Mouse (Mus musculus): Measurements from ENCODE around the gene Esrp2. TPM values are rescaled to one million over a fixed set of nuclear protein-coding genes. Genes with fewer than 3 reads are reported as not detected.

Esrp2 gene
- polyA plus RNA-seq, 1 experiment from 2014 or later, result 0.09 TPM

DNA sequence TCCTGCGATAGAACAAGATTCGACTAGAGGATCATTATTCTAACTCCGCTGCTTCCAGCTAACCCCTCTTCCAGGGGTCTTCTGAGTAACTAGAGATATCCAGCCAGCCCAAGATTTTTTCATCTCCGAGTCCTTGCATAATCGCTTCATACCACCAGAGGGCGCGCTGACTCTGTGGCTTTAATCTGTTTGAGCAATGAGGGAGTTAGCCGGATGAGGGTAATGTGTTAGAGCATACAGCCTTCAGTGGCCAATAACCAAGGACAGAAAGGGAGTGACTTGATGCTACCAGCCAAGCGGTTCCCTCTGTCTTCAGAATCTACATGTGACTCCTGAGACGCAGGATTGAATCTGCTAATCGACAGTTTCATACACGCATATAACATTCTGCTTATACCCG lies 4.0 kb upstream of the Esrp2 start:
- Histone ChIP-seq H3K27me3 (peaks cover 48% of the 10 kb centered on the region), H3K36me3 (no peaks in the 10 kb centered on the region), H3K9me3 (no peaks in the 10 kb centered on the region), H3K9ac (replicated peaks) (no peak overlapping the region), H3K4me3 (replicated peaks) (no peak overlapping the region), H3K4me1 (replicated peaks) (peaks cover 27% of the 10 kb centered on the region), H3K27ac (no peak overlapping the region), H3K4me2 (replicated peaks) (no peak overlapping the region)
- 17% methylated on average over 13 of the region's 13 CpGs for WGBS
- ATAC-seq, result peak; percentile 79

DNA sequence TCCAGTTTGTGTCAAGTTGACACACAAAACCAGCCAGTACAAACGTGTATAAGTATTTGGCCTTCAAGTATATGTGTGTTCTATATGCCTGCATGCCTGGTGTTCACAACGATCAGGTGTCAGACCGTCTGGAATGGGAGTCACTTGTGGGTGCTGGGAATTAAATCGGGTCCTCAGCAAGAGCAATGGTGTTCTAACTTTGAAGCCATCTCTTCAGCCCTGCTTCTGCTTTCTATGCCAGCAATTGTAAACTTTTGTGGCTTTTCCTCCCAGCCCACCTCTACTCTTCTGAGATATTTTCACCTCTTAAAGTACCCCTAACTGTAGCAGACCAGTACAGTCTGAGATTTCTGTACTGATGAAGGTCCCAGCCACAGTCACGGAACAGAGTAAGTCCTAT lies 3.4 kb upstream of the Esrp2 start:
- Histone ChIP-seq H3K27ac (no peak overlapping the region), H3K4me2 (replicated peaks) (no peak overlapping the region), H3K36me3 (no peaks in the 10 kb centered on the region), H3K9ac (replicated peaks) (no peak overlapping the region), H3K4me3 (replicated peaks) (no peak overlapping the region), H3K4me1 (replicated peaks) (peaks cover 29% of the 10 kb centered on the region), H3K9me3 (no peaks in the 10 kb centered on the region), H3K27me3 (peaks cover 53% of the 10 kb centered on the region)
- ATAC-seq, result no peak
- 68% methylated on average over 5 of the region's 5 CpGs for WGBS

DNA sequence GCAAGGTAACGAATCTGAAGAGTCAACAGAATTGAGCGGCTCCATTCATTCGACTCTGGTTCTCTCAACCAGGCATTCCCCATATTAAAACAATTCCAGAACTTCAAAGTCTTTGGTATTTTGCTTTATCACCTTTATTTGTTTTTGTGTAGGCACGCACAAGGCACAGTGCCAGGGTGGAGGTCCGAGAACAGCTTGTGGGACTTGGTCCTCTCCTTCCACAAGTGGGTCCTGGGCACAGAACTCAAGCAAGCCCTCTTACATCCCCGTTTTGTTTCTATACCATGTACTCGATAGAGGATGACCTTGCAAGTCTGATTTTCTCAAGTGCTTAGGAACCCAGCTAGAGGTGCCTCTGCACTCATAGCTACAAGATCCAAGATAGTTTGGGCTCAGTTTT lies 1.8 kb upstream of the Esrp2 start:
- Histone ChIP-seq H3K4me3 (replicated peaks) (peak overlapping the region; percentile 46), H3K27ac (no peak overlapping the region), H3K4me2 (replicated peaks) (peak overlapping the region; percentile 76), H3K9ac (replicated peaks) (0 out of 2 replicates have a peak overlapping the region, but pooled peaks have one; percentile 52), H3K36me3 (no peaks in the 10 kb centered on the region), H3K4me1 (replicated peaks) (peaks cover 29% of the 10 kb centered on the region), H3K27me3 (peaks cover 69% of the 10 kb centered on the region), H3K9me3 (no peaks in the 10 kb centered on the region)
- no peak for ATAC-seq
- WGBS, result 20% methylated on average over 7 of the region's 7 CpGs

DNA sequence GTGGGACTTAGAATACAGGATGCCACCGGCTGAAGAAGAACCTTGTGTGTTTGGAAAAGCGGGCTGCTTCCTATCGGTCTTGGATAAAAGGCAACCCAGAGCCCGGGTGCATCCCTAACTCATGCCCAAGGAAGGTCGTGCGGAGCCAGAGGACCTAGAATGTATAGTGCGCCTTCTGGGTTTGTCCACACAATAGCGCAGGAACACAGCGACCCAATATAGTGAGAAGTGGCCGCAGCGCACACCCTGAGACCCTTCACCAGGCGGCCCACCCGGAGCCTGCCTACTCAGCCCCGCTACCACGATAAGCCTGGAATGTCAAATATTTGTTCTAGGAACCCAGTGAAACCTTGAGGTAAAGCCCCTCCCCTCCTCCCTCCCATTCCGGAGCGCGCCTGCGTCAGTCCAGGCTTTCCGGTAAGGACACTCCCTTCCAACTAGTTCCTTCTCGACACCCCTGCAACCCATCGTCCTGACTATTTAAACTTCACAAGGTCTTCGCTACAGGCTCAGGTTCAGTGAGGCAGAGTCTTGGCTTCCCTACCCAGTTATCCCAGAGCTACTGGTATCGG lies 1.2 kb upstream of the Esrp2 start:
- H3K9ac ChIP-seq (replicated peaks), result peak overlapping the region; percentile 52
- H3K36me3 ChIP-seq, result 0 out of 2 replicates have a peak, but pooled peaks cover 3% of the 10 kb centered on the region
- no peak for ATAC-seq
- no peak overlapping the region for H3K27ac ChIP-seq
- H3K4me2 ChIP-seq (replicated peaks), result peak overlapping the region; percentile 76
- H3K4me1 ChIP-seq (replicated peaks), result peaks cover 29% of the 10 kb centered on the region
- WGBS, result under 1% methylated on average over 24 of the region's 24 CpGs
- H3K27me3 ChIP-seq, result peaks cover 75% of the 10 kb centered on the region
- H3K9me3 ChIP-seq, result no peaks in the 10 kb centered on the region
- peak overlapping the region; percentile 46 for H3K4me3 ChIP-seq (replicated peaks)

DNA sequence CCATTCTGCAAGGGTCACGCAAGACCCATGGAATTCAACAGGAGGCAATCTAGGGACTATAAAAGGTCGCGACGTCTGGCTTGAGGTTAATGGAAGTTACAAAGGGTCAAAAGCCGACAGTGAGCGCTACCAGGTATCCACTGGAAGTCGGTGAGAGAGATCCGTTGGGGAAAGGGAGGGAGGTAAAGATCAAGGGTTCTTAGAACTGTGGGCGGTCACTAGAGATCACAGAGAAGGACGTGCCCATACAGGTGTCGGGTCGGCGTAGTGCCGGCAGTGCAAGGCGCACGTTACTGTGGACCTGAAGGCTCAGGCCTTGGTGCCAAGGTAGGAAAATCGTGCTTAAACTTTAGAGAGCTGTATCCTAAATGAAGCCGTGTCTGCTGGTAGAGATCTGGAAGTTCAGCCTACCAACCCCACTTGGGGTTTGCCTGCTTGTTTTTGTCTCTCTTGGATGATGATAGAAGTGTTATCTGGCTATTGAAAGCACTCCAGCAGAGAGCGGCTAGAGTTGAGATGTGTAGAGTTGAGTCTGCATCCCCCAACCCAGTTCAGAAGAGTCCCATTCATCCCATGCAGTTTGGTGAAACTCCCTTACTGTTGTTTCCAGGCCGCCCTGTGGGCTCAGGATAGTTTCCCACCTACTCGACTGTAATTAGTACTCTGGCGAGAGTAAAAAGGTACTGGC lies 588 bp upstream of the Esrp2 start:
- peaks cover 29% of the 10 kb centered on the region for H3K4me1 ChIP-seq (replicated peaks)
- peak overlapping the region; percentile 52 for H3K9ac ChIP-seq (replicated peaks)
- H3K9me3 ChIP-seq, result no peaks in the 10 kb centered on the region
- WGBS, result 3% methylated on average over 22 of the region's 22 CpGs
- peak overlapping the region; percentile 76 for H3K4me2 ChIP-seq (replicated peaks)
- H3K27me3 ChIP-seq, result peaks cover 78% of the 10 kb centered on the region
- H3K27ac ChIP-seq, result no peak overlapping the region
- H3K36me3 ChIP-seq, result peaks cover 9% of the 10 kb centered on the region
- ATAC-seq, result no peak
- H3K4me3 ChIP-seq (replicated peaks), result peak overlapping the region; percentile 46

DNA sequence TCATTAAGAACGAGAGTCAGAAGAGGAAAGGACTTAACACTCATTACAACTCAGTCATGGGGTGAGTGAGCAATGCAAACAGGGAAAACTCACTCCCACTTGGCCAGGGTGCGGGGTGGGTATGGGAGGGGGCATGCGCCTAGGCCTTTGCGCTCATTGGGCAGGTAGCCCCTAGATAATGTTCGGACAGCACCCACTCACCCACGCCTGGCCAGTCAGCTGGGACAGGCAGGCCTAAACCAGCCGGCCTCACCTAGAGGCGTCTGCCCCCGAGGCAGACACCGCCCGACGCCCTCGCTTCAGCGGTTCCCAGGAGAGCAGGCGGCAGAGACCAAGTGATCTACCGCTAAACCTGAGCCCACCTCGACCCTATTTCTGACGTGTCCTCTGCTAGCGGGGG lies 1.1 kb downstream of the Esrp2 start:
- H3K27ac ChIP-seq, result no peak overlapping the region
- peaks cover 20% of the 10 kb centered on the region for H3K36me3 ChIP-seq
- peak overlapping the region; percentile 76; the same call in 1 of the 2 replicates for H3K4me2 ChIP-seq (replicated peaks)
- H3K9me3 ChIP-seq, result no peaks in the 10 kb centered on the region
- H3K4me1 ChIP-seq (replicated peaks), result peaks cover 29% of the 10 kb centered on the region
- H3K9ac ChIP-seq (replicated peaks), result no peak overlapping the region
- 0 out of 2 replicates have a peak overlapping the region, but pooled peaks have one; percentile 46 for H3K4me3 ChIP-seq (replicated peaks)
- ATAC-seq, result no peak
- 8% methylated on average over 19 of the region's 19 CpGs for WGBS
- peaks cover 78% of the 10 kb centered on the region for H3K27me3 ChIP-seq

DNA sequence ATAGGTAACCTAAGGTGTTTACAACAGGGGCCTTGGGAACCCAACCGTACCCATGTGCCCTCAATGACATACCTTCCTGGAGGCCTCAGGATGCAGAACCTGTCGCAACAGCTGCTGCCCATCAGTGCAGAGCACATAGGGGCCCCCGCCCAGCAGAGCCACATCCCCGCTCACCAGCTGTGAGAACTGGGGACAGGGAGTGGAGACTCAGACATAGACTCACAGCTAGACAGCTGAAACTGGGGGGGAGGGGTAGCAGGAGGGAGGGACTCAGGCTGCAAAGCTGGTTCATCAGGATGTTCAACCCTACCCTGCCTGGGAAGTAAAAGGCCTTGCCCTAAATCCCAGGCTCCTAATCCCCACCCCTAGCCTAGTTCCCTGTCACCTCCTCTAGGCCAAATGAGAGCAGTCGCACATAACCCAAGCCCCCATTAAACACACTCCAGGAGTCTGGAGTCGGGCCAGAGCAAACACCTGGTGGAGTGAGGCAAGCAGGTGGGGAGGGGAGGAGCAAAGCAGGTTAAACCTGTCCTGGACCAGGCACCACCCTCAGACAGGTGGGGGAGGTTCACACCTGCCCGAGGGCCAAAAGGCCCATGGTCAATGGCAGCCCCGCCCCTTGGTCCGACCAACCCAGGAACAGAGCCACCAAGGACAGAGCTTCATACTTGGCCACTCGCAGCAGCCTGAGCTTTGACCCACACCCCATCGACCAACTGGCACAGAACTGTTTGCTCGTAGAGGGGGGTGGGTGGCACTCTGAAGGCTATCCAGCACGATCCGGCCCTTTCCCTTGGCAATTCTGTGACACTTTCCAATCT lies 1.8 kb downstream of the Esrp2 start:
- H3K36me3 ChIP-seq, result peaks cover 25% of the 10 kb centered on the region
- H3K27ac ChIP-seq, result no peak overlapping the region
- no peak overlapping the region for H3K9ac ChIP-seq (replicated peaks)
- whole genome bisulfite sequencing, result 20% methylated on average over 14 of the region's 14 CpGs
- no peak for ATAC-seq
- no peak overlapping the region for H3K4me2 ChIP-seq (replicated peaks)
- peaks cover 29% of the 10 kb centered on the region for H3K4me1 ChIP-seq (replicated peaks)
- no peak overlapping the region for H3K4me3 ChIP-seq (replicated peaks)
- no peaks in the 10 kb centered on the region for H3K9me3 ChIP-seq
- H3K27me3 ChIP-seq, result peaks cover 73% of the 10 kb centered on the region

DNA sequence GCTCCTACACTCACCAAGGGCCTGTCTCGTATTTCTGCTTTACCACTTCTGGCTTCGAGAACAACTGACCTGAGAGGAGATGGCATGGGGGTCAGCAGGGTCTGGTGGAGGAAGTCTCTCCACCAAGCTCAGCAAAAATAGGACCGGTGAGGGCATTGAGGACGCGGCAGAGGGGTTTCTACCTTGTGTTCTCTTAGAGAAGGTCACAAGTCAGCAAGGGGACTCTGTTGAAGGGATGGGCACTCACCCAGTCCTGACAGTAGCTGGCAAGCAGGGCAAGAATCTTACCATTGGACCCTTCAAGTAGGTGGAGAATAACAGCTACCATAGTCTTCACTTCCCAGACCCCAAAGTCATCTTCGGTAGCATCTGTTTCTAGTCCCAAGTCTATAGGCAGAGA lies 2.8 kb downstream of the Esrp2 start:
- no peak for ATAC-seq
- no peak overlapping the region for H3K9ac ChIP-seq (replicated peaks)
- H3K4me1 ChIP-seq (replicated peaks), result peaks cover 29% of the 10 kb centered on the region
- no peak overlapping the region for H3K4me2 ChIP-seq (replicated peaks)
- WGBS, result 88% methylated on average over 6 of the region's 6 CpGs
- no peaks in the 10 kb centered on the region for H3K9me3 ChIP-seq
- H3K36me3 ChIP-seq, result peaks cover 34% of the 10 kb centered on the region
- H3K4me3 ChIP-seq (replicated peaks), result no peak overlapping the region
- H3K27me3 ChIP-seq, result peaks cover 62% of the 10 kb centered on the region
- H3K27ac ChIP-seq, result no peak overlapping the region

DNA sequence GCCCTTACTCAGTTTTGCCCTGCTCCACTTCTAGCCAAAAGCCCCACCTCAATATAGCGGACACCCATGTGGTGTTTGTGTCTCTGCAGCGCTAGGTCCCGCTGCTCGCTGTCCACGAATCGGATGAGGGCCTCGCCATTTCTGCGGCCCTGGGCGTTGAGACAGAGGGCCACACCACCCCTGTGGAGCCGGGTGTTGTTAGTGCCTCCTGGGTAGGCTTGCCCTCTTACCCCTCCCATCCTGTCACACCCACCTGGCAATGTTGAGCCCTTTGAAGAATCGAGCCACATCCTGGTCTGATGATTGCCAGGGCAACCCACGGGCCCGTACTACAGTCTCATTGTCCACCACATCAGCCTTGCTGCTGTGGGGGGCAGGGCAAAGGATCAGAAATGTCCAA lies 3.2 kb downstream of the Esrp2 start:
- H3K36me3 ChIP-seq, result peaks cover 37% of the 10 kb centered on the region
- 74% methylated on average over 13 of the region's 13 CpGs for WGBS
- no peak for ATAC-seq
- peaks cover 58% of the 10 kb centered on the region for H3K27me3 ChIP-seq
- H3K27ac ChIP-seq, result no peak overlapping the region
- no peak overlapping the region for H3K9ac ChIP-seq (replicated peaks)
- peaks cover 29% of the 10 kb centered on the region for H3K4me1 ChIP-seq (replicated peaks)
- no peak overlapping the region for H3K4me3 ChIP-seq (replicated peaks)
- H3K4me2 ChIP-seq (replicated peaks), result no peak overlapping the region
- H3K9me3 ChIP-seq, result no peaks in the 10 kb centered on the region

DNA sequence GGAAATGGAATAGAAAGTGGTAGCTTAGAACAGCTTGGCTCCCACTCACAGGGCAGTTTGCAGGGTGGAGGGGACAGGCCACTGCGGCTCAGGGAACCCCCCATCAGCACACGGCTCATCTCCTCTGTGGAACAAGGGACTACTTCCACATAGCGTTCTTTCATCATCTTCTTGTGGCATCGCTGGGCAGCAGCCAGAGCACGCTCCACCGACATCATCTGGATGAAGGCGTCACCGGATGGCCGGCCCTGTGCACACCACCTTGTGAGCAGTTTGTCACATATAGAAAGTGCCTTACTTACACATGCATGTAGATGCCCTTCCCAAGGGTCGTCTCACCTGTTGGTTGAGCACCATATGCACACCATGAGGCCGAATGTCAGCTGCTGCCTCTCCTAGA lies 4.4 kb downstream of the Esrp2 start:
- ATAC-seq, result no peak
- peaks cover 18% of the 10 kb centered on the region for H3K4me1 ChIP-seq (replicated peaks)
- H3K27me3 ChIP-seq, result peaks cover 47% of the 10 kb centered on the region
- H3K27ac ChIP-seq, result no peak overlapping the region
- H3K36me3 ChIP-seq, result peaks cover 44% of the 10 kb centered on the region
- H3K9ac ChIP-seq (replicated peaks), result no peak overlapping the region
- no peak overlapping the region for H3K4me3 ChIP-seq (replicated peaks)
- H3K4me2 ChIP-seq (replicated peaks), result no peak overlapping the region
- H3K9me3 ChIP-seq, result no peaks in the 10 kb centered on the region
- 97% methylated on average over 11 of the region's 11 CpGs for WGBS

DNA sequence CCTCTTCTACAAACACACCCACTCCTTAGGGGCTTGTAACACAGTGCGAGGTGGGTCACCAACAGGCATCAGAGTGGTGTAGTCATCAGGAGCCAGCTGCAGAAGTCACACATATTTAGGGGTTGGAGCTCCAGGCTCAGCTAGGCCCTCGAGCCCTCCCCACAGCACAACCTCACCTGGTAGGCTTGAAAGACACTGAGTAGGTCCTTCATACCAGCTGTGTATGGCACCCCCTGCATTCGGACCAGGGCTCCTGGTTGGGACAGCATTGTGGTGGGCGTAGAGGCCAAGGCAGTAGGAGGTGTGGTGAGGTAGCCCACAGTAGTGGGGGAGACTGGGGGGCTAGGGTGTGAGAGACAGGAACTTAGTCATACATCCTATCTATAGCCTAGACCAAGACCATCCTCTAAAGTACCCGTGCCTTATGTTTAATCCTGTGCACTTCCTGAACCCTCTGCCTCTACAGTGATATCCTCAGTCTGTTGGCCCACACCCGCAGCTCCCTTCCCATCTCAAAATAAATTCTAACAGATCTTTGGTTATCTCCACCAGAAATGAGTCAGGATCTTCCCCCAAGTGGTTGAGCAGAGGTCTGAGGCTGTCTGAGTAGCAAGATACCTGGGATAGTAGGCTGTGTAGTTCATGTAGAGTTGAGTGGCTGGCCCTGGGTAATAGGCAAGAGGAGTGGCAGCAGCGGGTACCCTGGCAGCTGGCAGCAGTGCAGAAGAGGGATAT lies 5.1 kb downstream of the Esrp2 start:
- WGBS, result 94% methylated on average over 7 of the region's 7 CpGs
- Histone ChIP-seq H3K9ac (replicated peaks) (no peak overlapping the region), H3K9me3 (no peaks in the 10 kb centered on the region), H3K4me3 (replicated peaks) (no peak overlapping the region), H3K4me2 (replicated peaks) (no peak overlapping the region), H3K4me1 (replicated peaks) (peaks cover 11% of the 10 kb centered on the region), H3K36me3 (peaks cover 44% of the 10 kb centered on the region), H3K27me3 (peaks cover 40% of the 10 kb centered on the region), H3K27ac (no peak overlapping the region)
- no peak for ATAC-seq
